In genomic region chr5:24309223-24309622, GRCm38 (mm10) we compare ENCODE assay signal across 22 mouse cellular contexts. TPM values are rescaled to one million over a fixed set of nuclear protein-coding genes. Genes with fewer than 3 reads are reported as not detected.
DNase-seq lines count a peak whose midpoint lies in the region; ATAC-seq and TF ChIP-seq lines count a peak whose summit lies in the region.
"Had no signal": no experiment of that assay in that cellular context is flagged by ENCODE, and none has a peak within 500 bp of the region (broad histone marks: within the 10 kb centered on the region; RNA-seq: fewer than 3 reads in every experiment).

No protein-coding gene starts in this region.

- H3K4me1 ChIP-seq in heart, embryonic 11.5 days (ENCODE audit: control insufficient read depth, insufficient read depth, low read length) = no peaks in the 10 kb centered on the region
- H3K4me1 ChIP-seq in CH12.LX (ENCODE audit: control insufficient read depth in 1 of 2, insufficient read depth in 2 of 2) = no peaks in the 10 kb centered on the region
- no peaks in the 10 kb centered on the region for H3K4me1 ChIP-seq in ES-E14 (ENCODE audit: control insufficient read depth in 2 of 2, insufficient read depth in 2 of 2, low read length in 2 of 2, poor library complexity in 1 of 2)
- no peaks in the 10 kb centered on the region for H3K4me1 ChIP-seq in MEL (ENCODE audit: control insufficient read depth in 1 of 2, insufficient read depth in 2 of 2, low read length in 2 of 2)
- no peaks in the 10 kb centered on the region for H3K4me1 ChIP-seq in hindbrain, embryonic 14.5 days (replicated peaks; ENCODE audit: control insufficient read depth, insufficient read depth, low read length)

- peaks cover 5% of the 10 kb centered on the region for H3K9me3 ChIP-seq in heart, embryonic 11.5 days (replicated peaks; ENCODE audit: control insufficient read depth, low read length)
- peaks cover 15% of the 10 kb centered on the region for H3K9me3 ChIP-seq in CH12.LX (replicated peaks; ENCODE audit: low read length)
- no peaks in the 10 kb centered on the region for H3K9me3 ChIP-seq in ES-E14 (ENCODE audit: control insufficient read depth, insufficient read depth, low read depth, low read length)
- no peaks in the 10 kb centered on the region for H3K9me3 ChIP-seq in MEL (replicated peaks; ENCODE audit: insufficient read depth, low read length)
- H3K9me3 ChIP-seq in hindbrain, embryonic 14.5 days (ENCODE audit: control insufficient read depth, low read length) = 0 out of 2 replicates have a peak, but pooled peaks cover 10% of the 10 kb centered on the region

- WGBS in heart, embryonic 11.5 days (ENCODE audit: insufficient replicate concordance) = 75% methylated on average over 2 of the region's 2 CpGs
- WGBS in hindbrain, embryonic 14.5 days = 82% methylated on average over 2 of the region's 2 CpGs

- no peak for ATAC-seq in heart, embryonic 11.5 days (replicated peaks; ENCODE audit: insufficient number of reproducible peaks, low FRiP score, low TSS enrichment)
- ATAC-seq in hindbrain, embryonic 14.5 days (ENCODE audit: low FRiP score) = no peak
- ATAC-seq: activated CD4-positive, CD25-positive, alpha-beta regulatory T cell, adult 4 months; CD4-positive, CD25-positive, alpha-beta regulatory T cell, adult 4 months; Patski had no signal

- H3K27me3 ChIP-seq in heart, embryonic 11.5 days (ENCODE audit: control insufficient read depth, insufficient read depth, low read length) = no peaks in the 10 kb centered on the region
- H3K27me3 ChIP-seq in CH12.LX (replicated peaks) (peaks cover 56% of the 10 kb centered on the region), MEL (ENCODE audit: control insufficient read depth in 1 of 2, insufficient read depth in 2 of 2, low read length in 2 of 2) (peaks cover 3% of the 10 kb centered on the region in 2 experiments; a peak in 2 of 4 replicates)
- H3K27me3 ChIP-seq in hindbrain, embryonic 14.5 days (ENCODE audit: control insufficient read depth, insufficient read depth, low read length) = no peaks in the 10 kb centered on the region
- H3K27me3 ChIP-seq: Patski had no signal

- dilution Hi-C loops in CH12.LX (cut with MboI; ENCODE audit: extremely low pct_ligation_motif_present, extremely low pct_unique_long_range_greater_than_20kb, low sequenced_read_pairs) = no loop called here

- no peak for TF ChIP-seq RAD21 in CH12.LX (IDR thresholded peaks at IDR 0.05; ENCODE audit: low read depth, low read length)
- TF ChIP-seq RAD21 in MEL (IDR thresholded peaks at IDR 0.05; ENCODE audit: low read depth, low read length) = no peak

- no peak overlapping the region for H3K4me3 ChIP-seq in heart, embryonic 11.5 days (ENCODE audit: low read depth, low read length)
- H3K4me3 ChIP-seq in CH12.LX (replicated peaks in 1 of 3; ENCODE audit: low read depth in 2 of 3, low read length in 2 of 3, poor library complexity in 1 of 3) (no peak overlapping the region), ES-E14 (ENCODE audit: insufficient read depth in 1 of 2, low read depth in 1 of 2, low read length in 2 of 2, poor library complexity in 1 of 2, severe bottlenecking in 1 of 2) (no peak overlapping the region), MEL (ENCODE audit: control insufficient read depth in 1 of 2, insufficient read depth in 1 of 2, low read depth in 2 of 2, low read length in 2 of 2) (no peak overlapping the region)
- no peak overlapping the region for H3K4me3 ChIP-seq in hindbrain, embryonic 14.5 days (replicated peaks; ENCODE audit: low read length)

- TF ChIP-seq EP300 in CH12.LX (IDR thresholded peaks at IDR 0.05; ENCODE audit: low read length) (no peak), MEL (IDR thresholded peaks at IDR 0.05; ENCODE audit: low read depth in 1 of 2, low read length in 2 of 2) (no peak)

- in situ Hi-C loops in CH12.LX (cut with MboI; ENCODE audit: low pct_ligation_motif_present, low pct_unique_long_range_greater_than_20kb, low sequenced_read_pairs) (no loop called here), ES-E14 (cut with MboI; ENCODE audit: low sequenced_read_pairs in 2 of 2, unreplicated experiment in 2 of 2) (no loop called here)

- TF ChIP-seq CTCF in CH12.LX (conservative IDR thresholded peaks at IDR 0.05 in 1 of 2, IDR thresholded peaks at IDR 0.05 in 1 of 2; ENCODE audit: low read depth in 2 of 2, low read length in 2 of 2) (no peak), MEL (IDR thresholded peaks at IDR 0.05 in 2 of 3, conservative IDR thresholded peaks at IDR 0.05 in 1 of 3; ENCODE audit: control insufficient read depth in 1 of 3, insufficient read depth in 1 of 3, low read depth in 2 of 3, low read length in 3 of 3, poor library complexity in 1 of 3, severe bottlenecking in 1 of 3) (no peak)

- H3K4me2 ChIP-seq in heart, embryonic 11.5 days = no peak overlapping the region
- no peak overlapping the region for H3K4me2 ChIP-seq in CH12.LX (ENCODE audit: insufficient read depth, low read depth, poor library complexity, severe bottlenecking)
- no peak overlapping the region for H3K4me2 ChIP-seq in hindbrain, embryonic 14.5 days (replicated peaks)

- no peak overlapping the region for H3K9ac ChIP-seq in heart, embryonic 11.5 days (ENCODE audit: low read depth, low read length)
- H3K9ac ChIP-seq in CH12.LX (ENCODE audit: insufficient read depth, low read depth) = no peak overlapping the region
- H3K9ac ChIP-seq in ES-E14 (ENCODE audit: insufficient read depth, low read depth, low read length, poor library complexity, severe bottlenecking) = no peak overlapping the region
- H3K9ac ChIP-seq in MEL (ENCODE audit: control insufficient read depth, low read depth, low read length, poor library complexity, severe bottlenecking) = no peak overlapping the region
- no peak overlapping the region for H3K9ac ChIP-seq in hindbrain, embryonic 14.5 days

- H3K36me3 ChIP-seq in heart, embryonic 11.5 days (ENCODE audit: control insufficient read depth, insufficient read depth, low read length) = no peaks in the 10 kb centered on the region; the same call in 1 of the 2 replicates
- H3K36me3 ChIP-seq in CH12.LX (replicated peaks in 1 of 2; ENCODE audit: control insufficient read depth in 1 of 2, insufficient read depth in 1 of 2, low read length in 1 of 2) (no peaks in the 10 kb centered on the region), ES-E14 (ENCODE audit: control insufficient read depth, insufficient read depth, low read length, poor library complexity, severe bottlenecking) (no peaks in the 10 kb centered on the region), MEL (ENCODE audit: control insufficient read depth in 1 of 2, insufficient read depth in 2 of 2, low read length in 2 of 2) (no peaks in the 10 kb centered on the region)
- no peaks in the 10 kb centered on the region for H3K36me3 ChIP-seq in hindbrain, embryonic 14.5 days (replicated peaks; ENCODE audit: control insufficient read depth, insufficient read depth)
- H3K36me3 ChIP-seq: G1E had no signal

- DNase-seq in heart, adult 11 months = peak; percentile 36
- DNase-seq in CH12.LX (ENCODE audit: extremely low read depth) = no peak
- DNase-seq in ES-E14 (ENCODE audit: low read depth, low spot score) = no peak
- no peak for DNase-seq in MEL (ENCODE audit: low read depth, low spot score)
- no peak for DNase-seq in adrenal gland, postnatal 36 days
- no peak for DNase-seq in left cerebral cortex, adult 9 months (ENCODE audit: low spot score in 2 of 2)
- no peak for DNase-seq in hindbrain, embryonic 14.5 days (ENCODE audit: low spot score)
- DNase-seq: adrenal gland, adult 2 months; adrenal gland, adult 8-10 months; adrenal gland, postnatal 25 days; B cell, adult 2 months; cerebellum, adult 11 months; cerebellum, adult 11-12 months; cerebellum, adult 18-20 months; cerebellum, adult 2 months; cerebellum, adult 8-10 months; cerebellum, adult 9-10 months had no signal

- H3K79me2 ChIP-seq in CH12.LX (replicated peaks; ENCODE audit: control insufficient read depth, extremely low read depth, insufficient read depth, poor library complexity, severe bottlenecking) (no peaks in the 10 kb centered on the region), MEL (ENCODE audit: control insufficient read depth, insufficient read depth, low read length, poor library complexity) (no peaks in the 10 kb centered on the region)

- TF ChIP-seq POLR2A in CH12.LX (IDR thresholded peaks at IDR 0.05; ENCODE audit: low read depth, low read length) (no peak), MEL (IDR thresholded peaks at IDR 0.05; ENCODE audit: control insufficient read depth in 1 of 2, insufficient read depth in 1 of 2, low read depth in 1 of 2, low read length in 2 of 2, poor library complexity in 1 of 2) (no peak)

- no peak overlapping the region for H3K27ac ChIP-seq in heart, embryonic 11.5 days (ENCODE audit: low read depth, low read length)
- H3K27ac ChIP-seq in CH12.LX (ENCODE audit: insufficient read depth, low read depth) (no peak overlapping the region), ES-E14 (ENCODE audit: insufficient read depth, low read depth, low read length, poor library complexity, severe bottlenecking) (no peak overlapping the region), MEL (ENCODE audit: control insufficient read depth, low read depth, low read length) (no peak overlapping the region)
- H3K27ac ChIP-seq in hindbrain, embryonic 14.5 days = no peak overlapping the region

TF ChIP-seq in ES-E14, 5 proteins besides CTCF, POLR2A, EP300 and RAD21 (continues in another document):
- TF ChIP-seq CHD2 (IDR thresholded peaks at IDR 0.05; ENCODE audit: low read depth, low read length) = no peak

RNA-seq across cellular contexts. Expression of gene Kcnh2, which starts 42.2 kb away (rescaled TPM):
- polyA plus RNA-seq in heart, embryonic 11.5 days (2014; fragmentation: Nextera tagmentation; extraction: Ambion mirVana) = 19.4 and 20.8 TPM in 2 replicates
- total RNA-seq in CH12.LX (2012; rRNA removed) (1.7 and 2.8 TPM in 2 replicates), CH12.LX (2014; rRNA removed) (0.20 and 0.30 TPM in 2 replicates), ES-E14 (2012; rRNA removed) (6.5 and 7.7 TPM in 2 replicates), MEL (2012; rRNA removed) (1.8 and 2.0 TPM in 2 replicates)
- polyA plus RNA-seq in CH12.LX (2012; ENCODE audit: insufficient read length, low read depth) (0.59 and 0.95 TPM in 2 replicates), MEL (2012; ENCODE audit: insufficient read depth in 1 of 2, insufficient read length in 2 of 2, low read depth in 1 of 2, low replicate concordance in 2 of 2, missing spikeins in 1 of 2) (1 to 10 TPM in 1 of 2 experiments, not detected in 1; 6.8 TPM)
- 10 to 100 TPM; 14.4 to 14.7 TPM for total RNA-seq in adrenal gland, postnatal 36 days (2021)
- polyA plus RNA-seq in hindbrain, embryonic 14.5 days (2014; fragmentation: Nextera tagmentation; extraction: Ambion mirVana) = 13.9 and 15.1 TPM in 2 replicates

RNA-seq across cellular contexts. Expression of gene Nos3, which starts 55.4 kb away (rescaled TPM):
- 21.5 and 30.4 TPM in 2 replicates for polyA plus RNA-seq in heart, embryonic 11.5 days (2014; fragmentation: Nextera tagmentation; extraction: Ambion mirVana)
- total RNA-seq in CH12.LX (2012; rRNA removed) (0.30 and 0.34 TPM in 2 replicates), CH12.LX (2014; rRNA removed) (0.22 and 0.36 TPM in 2 replicates), ES-E14 (2012; rRNA removed) (2.2 and 5.8 TPM in 2 replicates), MEL (2012; rRNA removed) (2.0 and 3.9 TPM in 2 replicates)
- polyA plus RNA-seq in CH12.LX (2012; ENCODE audit: insufficient read length, low read depth) (0.31 and 0.37 TPM in 2 replicates), MEL (2012; ENCODE audit: insufficient read depth in 1 of 2, insufficient read length in 2 of 2, low read depth in 1 of 2, low replicate concordance in 2 of 2, missing spikeins in 1 of 2) (1 to 10 TPM in 1 of 2 experiments, not detected in 1; 6.2 TPM)
- 10 to 100 TPM in 1 of 2 experiments, 1 to 10 TPM in 1; 7.1 to 14.2 TPM for total RNA-seq in adrenal gland, postnatal 36 days (2021)
- polyA plus RNA-seq in hindbrain, embryonic 14.5 days (2014; fragmentation: Nextera tagmentation; extraction: Ambion mirVana) = 8.6 and 10.6 TPM in 2 replicates
